Mouse (Mus musculus) midbrain, embryonic 14.5 days (tissue): ENCODE results near the gene Zmat3. TPM values are rescaled to one million over a fixed set of nuclear protein-coding genes. Genes with fewer than 3 reads are reported as not detected.

ENCODE experiments used
- ATAC-seq: fragments of 200-750 bp; cut with Nextera tagmentation; 2 replicates; pipeline ENCODE4 v1.8.0; 2017; ENCODE audit warnings: moderate number of reproducible peaks, moderate library complexity; ENCODE audit not compliant: low FRiP score, low TSS enrichment
- DNase-seq: peaks from one replicate; pipeline ENCODE4 v3.0.0-alpha.2; 2015
- H3K27ac ChIP-seq: fragments of 300-500 bp; sonication (generic); replicated peaks from 2 replicates; pipeline ENCODE4 v1.5.1; 2014; ENCODE audit warnings: mild to moderate bottlenecking, low read depth, low read length, moderate library complexity
- H3K27me3 ChIP-seq: fragments of 300-500 bp; sonication (generic); 2 replicates; pipeline ENCODE4 v1.6.1; 2014; ENCODE audit warnings: low read length, control low read depth, mixed read lengths; ENCODE audit not compliant: control insufficient read depth, insufficient read depth
- H3K36me3 ChIP-seq: fragments of 300-500 bp; sonication (generic); 2 replicates; pipeline ENCODE4 v1.6.1; 2014; ENCODE audit warnings: low read length, control low read depth; ENCODE audit not compliant: control insufficient read depth, insufficient read depth
- H3K4me1 ChIP-seq: fragments of 300-500 bp; sonication (generic); 2 replicates; pipeline ENCODE4 v1.6.1; 2014; ENCODE audit warnings: mild to moderate bottlenecking, antibody characterized with exemption, low read length, control low read depth; ENCODE audit not compliant: control insufficient read depth, insufficient read depth
- H3K4me2 ChIP-seq: fragments of 300-500 bp; sonication (generic); 2 replicates; pipeline ENCODE4 v1.6.1; 2014; ENCODE audit warnings: mild to moderate bottlenecking, low read length, moderate library complexity
- H3K4me3 ChIP-seq: fragments of 300-500 bp; sonication (generic); replicated peaks from 2 replicates; pipeline ENCODE4 v1.5.1; 2014; ENCODE audit warnings: low read depth, low read length
- H3K9ac ChIP-seq: fragments of 300-500 bp; sonication (generic); replicated peaks from 2 replicates; pipeline ENCODE4 v1.6.1; 2014; ENCODE audit warnings: mild to moderate bottlenecking, low read length, moderate library complexity
- H3K9me3 ChIP-seq: fragments of 300-500 bp; sonication (generic); 2 replicates; pipeline ENCODE4 v1.6.1; 2016; ENCODE audit warnings: low read length, control low read depth, mixed read lengths; ENCODE audit not compliant: control insufficient read depth
- WGBS: fragments of 180-500 bp; shearing (Covaris S2); extraction: QIAGEN DNeasy Blood & Tissue Kit; methylation state at CpG from one replicate; pipeline ENCODE4 v1.1.7; 2014; 5-methylcytosine and 5-hydroxymethylcytosine counted together
- polyA plus RNA-seq: library from polyadenylated mRNA; unstranded; fragments of >200 nt; fragmentation: Nextera tagmentation; extraction: Ambion mirVana; gene quantifications from 2 replicates; pipeline ENCODE4 v1.2.1, GENCODE M21; 2014

The Zmat3 gene
- polyA plus RNA-seq, 1 experiment from 2014 or later: 9.7 TPM

DNA sequence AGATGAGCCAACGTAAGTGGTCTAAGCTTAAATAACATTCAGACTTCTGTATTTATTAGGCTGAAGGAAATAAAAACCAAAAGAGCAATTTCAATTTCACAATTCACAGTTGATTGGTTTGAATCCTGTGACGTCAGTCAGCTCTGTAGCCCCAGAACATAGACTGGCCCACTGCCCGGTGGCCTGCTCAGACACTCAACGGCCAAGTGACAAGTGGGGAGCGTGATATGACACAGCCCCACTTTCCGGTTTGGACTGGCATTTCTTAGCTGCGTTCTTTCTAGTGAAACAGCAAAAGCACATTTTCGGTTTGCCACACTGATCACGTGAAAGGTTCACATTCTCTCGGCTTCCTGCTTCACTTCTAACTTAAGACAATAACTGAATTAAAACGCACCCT lies 30.9 kb downstream of the Zmat3 start:
- no peak for ATAC-seq

DNA sequence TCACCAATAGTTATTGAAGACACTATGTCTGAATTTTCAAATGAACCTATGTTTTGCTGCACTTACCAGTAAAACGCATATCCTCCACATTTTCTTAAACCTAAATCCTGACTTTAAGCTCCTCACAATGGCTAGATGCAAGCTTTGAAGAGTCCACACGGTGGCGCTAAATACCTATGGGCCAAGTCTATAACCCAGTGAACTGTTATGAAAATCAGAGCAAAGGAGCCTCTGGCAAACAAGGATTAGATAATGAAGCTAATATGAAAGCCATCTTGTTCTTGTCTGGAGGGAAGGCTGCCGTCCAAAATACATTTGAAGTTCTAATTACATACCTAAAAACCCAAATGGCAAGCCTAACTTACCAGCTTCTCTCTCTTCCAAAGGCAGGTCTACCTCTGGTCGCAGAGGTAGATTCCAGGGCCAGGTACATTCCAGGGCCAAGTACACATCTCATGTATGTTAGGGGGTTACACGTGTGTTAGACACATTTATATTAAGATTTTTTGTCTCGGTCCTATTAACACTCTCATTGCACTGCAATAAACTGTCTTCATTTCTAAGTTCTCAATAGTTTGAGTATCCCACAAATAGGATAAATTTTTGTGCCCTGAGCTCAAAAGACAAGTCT lies 32.2 kb downstream of the Zmat3 start:
- H3K9ac ChIP-seq: no peak overlapping the region
- H3K27me3 ChIP-seq: no peaks in the 10 kb centered on the region
- DNase-seq: peak; percentile 94
- 0 out of 2 replicates have a peak, but pooled peaks cover 2% of the 10 kb centered on the region for H3K36me3 ChIP-seq
- no peaks in the 10 kb centered on the region for H3K9me3 ChIP-seq
- ATAC-seq: peak; percentile 68
- no peaks in the 10 kb centered on the region for H3K4me1 ChIP-seq
- whole genome bisulfite sequencing: 38% methylated on average over 7 of the region's 7 CpGs
- H3K27ac ChIP-seq: no peak overlapping the region
- H3K4me3 ChIP-seq: no peak overlapping the region
- H3K4me2 ChIP-seq: no peak overlapping the region

More for the DNA sequence above, 30.9 kb downstream of the Zmat3 start:
- DNase-seq: no peak
- no peaks in the 10 kb centered on the region for H3K27me3 ChIP-seq
- no peaks in the 10 kb centered on the region for H3K4me1 ChIP-seq
- H3K27ac ChIP-seq: no peak overlapping the region
- H3K4me2 ChIP-seq: no peak overlapping the region
- 89% methylated on average over 11 of the region's 11 CpGs for WGBS
- H3K4me3 ChIP-seq: no peak overlapping the region
- H3K9me3 ChIP-seq: no peaks in the 10 kb centered on the region
- no peak overlapping the region for H3K9ac ChIP-seq
- 0 out of 2 replicates have a peak, but pooled peaks cover 2% of the 10 kb centered on the region for H3K36me3 ChIP-seq

DNA sequence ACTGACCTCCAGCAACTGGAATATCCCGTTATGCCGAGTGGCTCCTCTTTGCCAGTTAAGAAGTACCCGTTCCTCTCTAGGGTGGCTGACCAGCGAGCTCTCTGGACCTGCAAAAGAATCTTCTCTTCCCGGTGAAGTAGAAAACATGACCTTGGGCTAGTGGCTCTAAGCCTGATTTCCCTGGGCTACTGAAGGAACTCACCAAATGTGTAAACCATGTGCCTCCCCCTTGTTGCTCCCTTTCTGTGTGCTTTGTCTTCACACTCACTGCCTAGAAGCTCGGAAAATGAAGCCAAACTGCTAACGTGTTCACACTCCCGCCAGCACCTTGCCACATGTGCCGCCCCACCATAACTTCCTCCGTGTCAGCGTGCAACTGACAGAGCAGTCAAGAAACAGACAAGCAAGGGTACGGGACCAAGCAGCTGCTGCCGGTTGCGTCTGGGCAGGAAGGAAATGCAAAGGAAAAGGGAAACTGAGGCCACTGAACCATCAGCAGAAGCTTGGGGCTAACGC lies 47.9 kb downstream of the Zmat3 start:
- H3K4me1 ChIP-seq: no peaks in the 10 kb centered on the region
- 73% methylated on average over 15 of the region's 15 CpGs for WGBS
- no peak overlapping the region for H3K4me2 ChIP-seq
- H3K9me3 ChIP-seq: no peaks in the 10 kb centered on the region
- DNase-seq: no peak
- ATAC-seq: no peak
- no peak overlapping the region for H3K27ac ChIP-seq
- H3K9ac ChIP-seq: no peak overlapping the region
- H3K4me3 ChIP-seq: no peak overlapping the region
- no peaks in the 10 kb centered on the region for H3K36me3 ChIP-seq
- H3K27me3 ChIP-seq: peaks cover 4% of the 10 kb centered on the region; the same call in 1 of the 2 replicates

DNA sequence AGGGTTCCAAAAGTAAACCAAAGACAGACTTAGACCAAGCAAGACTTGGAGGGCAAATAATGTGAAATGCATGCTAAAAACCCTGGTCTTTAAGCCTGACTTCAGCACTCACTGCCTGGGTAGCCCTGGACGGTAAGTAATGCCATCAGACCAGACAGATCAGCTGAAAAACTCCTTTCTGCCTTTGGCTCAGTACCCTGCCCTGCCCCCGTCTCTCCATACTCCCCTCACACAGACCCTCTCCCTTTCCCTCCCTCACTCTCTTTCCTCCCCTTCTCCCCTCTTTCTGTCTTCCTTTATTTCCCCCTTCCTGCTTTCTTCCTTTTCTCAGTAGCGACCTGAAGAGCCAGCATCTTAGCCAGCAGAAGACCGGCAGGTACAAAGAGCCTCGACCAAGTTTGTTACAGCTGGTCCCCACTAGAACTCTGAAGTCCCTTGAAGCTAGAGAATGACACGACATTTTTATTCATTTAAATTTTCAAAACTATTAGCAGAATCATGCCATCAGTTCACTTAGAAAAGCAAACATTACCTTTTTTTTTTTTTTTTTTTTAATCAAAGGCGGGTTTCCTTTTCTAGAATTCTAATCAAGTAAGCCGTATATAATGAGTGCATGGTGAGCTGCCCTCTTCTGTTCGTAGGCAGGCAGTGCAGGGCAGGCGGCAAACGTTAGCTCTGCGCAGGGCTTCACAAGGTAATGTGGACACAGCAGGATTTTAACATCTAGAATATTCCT lies 48.5 kb downstream of the Zmat3 start:
- ATAC-seq: peak; percentile 76; the same call in 1 of the 2 replicates
- Histone ChIP-seq H3K36me3 (no peaks in the 10 kb centered on the region), H3K27ac (no peak overlapping the region), H3K4me3 (no peak overlapping the region), H3K4me2 (0 out of 2 replicates have a peak overlapping the region, but pooled peaks have one; percentile 17), H3K27me3 (peaks cover 4% of the 10 kb centered on the region; the same call in 1 of the 2 replicates), H3K9ac (no peak overlapping the region), H3K9me3 (no peaks in the 10 kb centered on the region), H3K4me1 (no peaks in the 10 kb centered on the region)
- 25% methylated on average over 12 of the region's 12 CpGs for WGBS
- peak; percentile 84 for DNase-seq

DNA sequence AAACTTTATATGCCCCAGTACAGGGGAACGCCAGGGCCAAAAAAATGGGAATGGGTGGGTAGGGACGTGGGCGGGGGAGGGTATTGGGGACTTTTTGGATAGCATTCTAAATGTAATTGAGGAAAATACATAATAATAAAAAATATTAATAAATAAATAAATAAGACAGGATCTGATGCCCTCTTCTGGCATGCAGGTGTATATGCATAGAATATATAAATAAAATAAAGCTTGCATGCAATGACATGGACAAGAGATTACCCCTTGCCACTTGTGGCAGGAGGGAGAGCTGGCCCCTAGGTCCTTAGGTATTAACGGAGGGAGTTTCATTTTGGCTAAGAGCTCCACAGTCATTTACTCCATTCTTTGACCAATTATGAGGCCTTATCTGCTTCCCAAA lies 51.1 kb downstream of the Zmat3 start:
- Histone ChIP-seq H3K9ac (no peak overlapping the region), H3K4me1 (no peaks in the 10 kb centered on the region), H3K27ac (no peak overlapping the region), H3K36me3 (no peaks in the 10 kb centered on the region), H3K4me3 (no peak overlapping the region), H3K4me2 (no peak overlapping the region), H3K9me3 (no peaks in the 10 kb centered on the region), H3K27me3 (peaks cover 4% of the 10 kb centered on the region; the same call in 1 of the 2 replicates)
- ATAC-seq: no peak
- no peak for DNase-seq
- 96% methylated on average over 4 of the region's 4 CpGs for WGBS

DNA sequence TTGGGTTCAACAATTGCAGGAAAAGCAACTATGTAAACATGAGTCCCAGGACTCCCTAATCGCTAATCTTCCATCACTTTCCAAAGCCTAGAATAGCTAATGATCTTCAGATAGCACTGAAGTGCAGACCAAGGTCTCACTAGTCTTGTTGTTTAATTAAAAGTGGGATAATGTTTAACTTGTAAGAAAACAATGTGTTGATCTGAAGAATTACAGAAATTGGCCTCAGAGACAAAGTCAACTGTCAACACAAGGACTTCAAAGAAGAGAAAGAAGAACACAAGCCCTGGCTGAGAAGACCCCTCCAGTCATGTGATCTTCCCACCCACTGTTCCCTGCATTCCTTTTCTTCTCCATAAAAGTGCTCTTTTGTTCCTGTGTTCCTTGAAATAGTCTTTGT lies 61.6 kb downstream of the Zmat3 start:
- H3K27me3 ChIP-seq: no peaks in the 10 kb centered on the region
- 62% methylated on average over 1 of the region's 1 CpGs for WGBS
- ATAC-seq (no peak), DNase-seq (no peak)
- H3K4me3 ChIP-seq: no peak overlapping the region
- H3K9me3 ChIP-seq: no peaks in the 10 kb centered on the region
- no peak overlapping the region for H3K9ac ChIP-seq
- H3K4me1 ChIP-seq: no peaks in the 10 kb centered on the region
- H3K27ac ChIP-seq: no peak overlapping the region
- H3K36me3 ChIP-seq: no peaks in the 10 kb centered on the region
- no peak overlapping the region for H3K4me2 ChIP-seq

DNA sequence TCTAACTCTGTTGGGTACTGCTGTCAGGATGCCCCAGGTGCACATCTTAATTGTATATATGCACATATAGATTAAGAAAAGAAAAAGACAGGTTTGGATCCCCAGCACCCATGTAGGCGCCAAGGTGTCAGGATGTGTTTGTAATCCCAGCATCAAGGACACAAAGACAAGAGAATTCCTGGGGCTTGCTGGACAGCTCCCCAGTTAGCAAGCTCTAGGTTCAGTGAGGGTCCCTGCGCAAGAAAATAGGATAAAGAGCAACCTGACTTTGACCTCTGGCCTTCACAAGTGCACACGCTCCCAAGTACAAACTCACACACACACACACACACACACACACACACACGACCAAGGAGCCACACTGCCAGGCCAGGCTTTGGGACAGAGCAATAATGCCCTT lies 73.8 kb downstream of the Zmat3 start:
- no peak overlapping the region for H3K9ac ChIP-seq
- no peak overlapping the region for H3K4me3 ChIP-seq
- 45% methylated on average over 4 of the region's 4 CpGs for WGBS
- no peak for ATAC-seq
- H3K4me2 ChIP-seq: no peak overlapping the region
- no peak overlapping the region for H3K27ac ChIP-seq
- H3K9me3 ChIP-seq: no peaks in the 10 kb centered on the region
- H3K4me1 ChIP-seq: no peaks in the 10 kb centered on the region
- no peak for DNase-seq
- no peaks in the 10 kb centered on the region for H3K27me3 ChIP-seq
- H3K36me3 ChIP-seq: no peaks in the 10 kb centered on the region
